Mouse (Mus musculus) left cerebral cortex, postnatal 36 days (tissue): Measurements from ENCODE around the gene Hs3st6. TPM values are rescaled to one million over a fixed set of nuclear protein-coding genes. Genes with fewer than 3 reads are reported as not detected.

Experiments used
- DNase-seq, 2 experiments: peaks; one replicate each; pipeline ENCODE4 v3.0.0; 2021 to 2022; ENCODE audit warnings: low spot score in 2 of 2, mixed read lengths in 1 of 2
- intact Hi-C: fragments of 180-260 bp; cut with DNase I; formaldehyde crosslinking; loops from one replicate; pipeline ENCODE4 v1.15.1; 2025
- total RNA-seq, 2 experiments: library from RNA; stranded (reverse); gene quantifications; 2 replicates each; pipeline ENCODE4 v1.2.3; 2021

Hs3st6 gene
- total RNA-seq, 2 experiments from 2014 or later: 0.36 to 0.44 TPM

DNA sequence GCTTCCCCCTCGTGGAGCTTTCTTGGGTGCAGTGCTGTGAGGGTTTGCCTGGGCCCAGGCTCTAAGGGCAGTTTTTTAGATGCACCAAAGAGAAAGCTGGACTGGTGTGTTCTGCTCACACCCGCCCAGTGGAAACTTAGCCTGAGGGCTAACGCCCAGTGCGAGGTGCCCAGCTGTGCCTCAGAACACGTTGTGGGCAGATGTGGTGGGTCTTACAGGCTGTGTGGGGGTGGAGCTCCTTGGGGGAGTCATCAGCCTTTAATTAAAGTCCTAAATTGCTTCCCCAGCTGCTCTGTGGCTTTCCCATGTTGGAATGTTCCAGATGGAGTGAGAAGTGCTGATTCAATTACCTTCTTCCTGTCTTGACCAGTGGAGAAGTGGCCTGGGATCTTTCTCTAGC lies 8.3 kb downstream of the Hs3st6 start:
- intact Hi-C loops: no loop called here
- DNase-seq: no peak

DNA sequence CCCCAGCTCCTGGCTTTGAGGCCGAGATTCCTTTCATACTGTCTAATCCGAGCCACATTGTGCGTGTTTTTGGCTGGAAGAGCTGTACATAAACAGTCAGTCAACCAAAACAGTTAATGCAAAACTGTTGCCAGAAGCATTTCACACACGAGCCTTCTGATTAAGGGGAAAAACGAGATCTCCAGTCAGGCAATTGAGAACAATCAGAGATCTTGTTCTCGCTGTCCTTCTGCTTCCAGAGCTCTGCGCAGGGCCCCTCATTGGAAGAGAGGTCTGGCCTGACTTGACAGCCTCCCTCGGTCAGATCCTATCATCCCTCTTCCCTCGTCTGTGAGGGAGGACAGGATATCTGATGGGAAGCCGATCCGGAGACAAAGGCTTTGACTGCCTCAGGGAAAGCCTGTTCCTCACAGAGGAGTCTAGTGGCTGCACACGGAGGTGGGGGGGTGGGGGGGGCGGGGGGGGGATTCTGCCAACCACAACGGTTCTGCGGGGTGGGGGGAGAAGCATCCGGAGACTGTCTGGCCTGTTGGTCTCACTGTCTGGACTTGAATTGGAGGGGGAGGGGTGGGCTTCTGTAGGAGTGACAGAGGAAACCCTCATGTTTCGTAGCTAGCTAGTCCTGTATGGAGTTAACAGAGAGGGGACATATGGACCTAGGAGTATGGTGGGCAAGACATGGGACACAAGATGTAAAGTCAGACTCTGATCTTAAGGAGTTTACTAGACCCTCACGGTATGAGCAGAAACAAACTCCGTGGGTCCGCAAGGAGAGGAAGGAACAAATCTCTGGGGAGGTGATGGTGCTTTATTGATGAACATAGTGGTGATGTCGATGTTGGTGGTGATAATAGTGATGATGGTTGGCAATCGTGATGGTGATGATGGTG lies 12.5 kb downstream of the Hs3st6 start:
- intact Hi-C loops: no loop called here
- DNase-seq: no peak

DNA sequence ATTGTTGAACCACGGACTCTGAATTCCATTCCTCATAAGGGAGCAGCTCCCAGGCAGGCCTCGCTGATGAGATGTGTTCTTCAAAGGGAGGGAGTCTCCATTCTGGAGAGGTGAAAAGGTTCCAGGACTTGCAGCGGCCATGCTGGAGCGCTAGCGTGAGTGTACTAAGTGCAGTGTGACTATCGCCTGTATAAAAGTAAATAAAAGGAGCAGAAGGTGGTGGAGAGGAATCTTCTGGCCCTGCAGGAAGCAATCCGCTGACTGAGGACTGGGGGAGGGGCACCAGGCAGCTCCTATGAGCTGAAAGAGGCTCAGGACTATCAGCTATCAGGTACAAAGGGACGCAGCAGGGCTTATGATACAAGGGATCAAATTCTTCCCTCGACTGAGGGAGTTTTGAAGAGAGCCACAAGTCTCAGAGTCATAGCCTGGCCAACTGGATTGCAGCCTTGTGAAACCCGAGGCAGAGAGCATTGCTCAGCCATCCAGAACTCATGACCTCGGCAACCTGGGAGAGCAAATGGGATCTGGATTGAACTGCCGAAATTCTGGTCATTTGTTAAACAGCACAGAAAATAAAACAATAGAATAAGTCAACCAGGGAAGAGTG lies 13.6 kb downstream of the Hs3st6 start:
- intact Hi-C loops: no loop called here
- no peak for DNase-seq

DNA sequence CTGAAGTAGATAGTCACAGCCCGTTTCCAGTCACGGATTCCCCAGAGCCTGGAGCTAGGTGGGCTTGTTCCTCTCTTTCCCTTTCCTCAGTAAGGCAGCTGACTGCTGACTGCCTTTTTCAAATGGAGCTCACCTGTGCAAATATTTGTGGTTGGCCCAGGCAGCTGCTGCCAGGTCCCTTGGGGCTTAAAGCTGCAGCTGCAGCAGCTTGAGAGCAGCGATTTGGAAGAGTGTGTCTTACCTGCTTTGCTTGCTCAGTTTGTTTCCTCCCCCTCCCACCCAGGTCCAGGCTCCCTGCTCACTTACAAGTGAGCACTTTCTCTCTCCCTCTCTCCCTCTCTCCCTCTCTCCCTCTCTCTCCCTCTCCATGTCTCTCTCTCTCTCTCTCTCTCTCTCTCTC lies 16.4 kb downstream of the Hs3st6 start:
- intact Hi-C loops: no loop called here
- no peak for DNase-seq

DNA sequence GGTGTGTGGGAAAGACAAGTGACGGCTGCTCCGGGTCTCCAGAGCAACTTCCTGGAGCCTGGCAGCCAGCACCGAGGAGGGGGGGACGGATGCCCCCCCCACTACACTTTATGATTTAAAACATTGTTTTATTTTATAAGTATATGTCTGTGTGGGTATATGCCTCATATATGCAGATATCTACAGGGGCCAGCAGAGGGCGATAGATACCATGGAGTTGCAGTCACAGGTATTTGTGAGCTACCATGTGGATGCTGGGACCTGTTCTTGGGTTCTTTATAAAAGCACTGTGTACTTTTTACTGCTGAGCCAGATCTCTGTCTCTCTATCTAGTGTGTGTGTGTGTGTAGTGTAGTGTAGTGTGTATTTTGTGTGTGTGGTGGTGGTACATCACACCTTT lies 20.5 kb downstream of the Hs3st6 start:
- DNase-seq: no peak
- intact Hi-C loops: no loop called here

DNA sequence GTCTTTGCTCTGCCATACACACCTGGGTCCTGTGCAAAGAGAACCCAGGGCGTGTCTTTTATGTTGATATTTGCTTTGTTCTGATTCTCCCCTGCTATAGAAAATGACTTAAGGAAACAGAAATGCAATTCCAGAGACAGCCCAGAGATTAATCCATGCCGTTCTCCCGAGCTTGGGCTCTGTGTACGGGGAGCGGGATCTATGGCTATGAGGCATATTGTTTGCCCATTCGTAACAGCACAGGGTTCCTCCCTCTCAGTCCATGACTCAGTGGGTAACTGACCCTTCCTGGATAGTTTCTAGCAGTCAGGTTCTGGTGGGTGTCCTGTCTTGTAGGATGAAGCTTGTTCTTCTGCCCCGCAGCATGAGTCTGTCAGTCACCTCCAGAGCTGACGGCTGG lies 22.4 kb downstream of the Hs3st6 start:
- no peak for DNase-seq
- intact Hi-C loops: no loop called here

DNA sequence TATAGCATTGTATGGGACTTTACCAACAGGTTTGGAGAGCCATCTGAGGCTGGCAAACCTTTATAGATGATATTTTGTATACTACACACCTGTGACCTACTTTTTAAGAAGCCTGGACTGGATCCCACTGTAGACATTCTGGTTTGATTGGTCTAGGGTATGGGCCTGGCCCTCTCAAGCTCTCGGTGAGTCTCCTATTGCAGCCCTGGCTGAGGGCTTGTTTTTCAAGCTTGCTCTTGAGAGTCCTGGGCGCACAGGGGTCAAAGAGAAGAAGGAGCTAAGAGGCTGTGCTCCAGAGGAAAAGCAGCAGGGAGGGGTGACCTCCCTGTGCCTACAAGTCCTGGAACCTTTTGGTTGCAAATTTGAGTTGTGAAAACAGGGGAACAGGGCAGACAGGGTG lies 24.3 kb downstream of the Hs3st6 start:
- intact Hi-C loops: no loop called here
- no peak for DNase-seq

DNA sequence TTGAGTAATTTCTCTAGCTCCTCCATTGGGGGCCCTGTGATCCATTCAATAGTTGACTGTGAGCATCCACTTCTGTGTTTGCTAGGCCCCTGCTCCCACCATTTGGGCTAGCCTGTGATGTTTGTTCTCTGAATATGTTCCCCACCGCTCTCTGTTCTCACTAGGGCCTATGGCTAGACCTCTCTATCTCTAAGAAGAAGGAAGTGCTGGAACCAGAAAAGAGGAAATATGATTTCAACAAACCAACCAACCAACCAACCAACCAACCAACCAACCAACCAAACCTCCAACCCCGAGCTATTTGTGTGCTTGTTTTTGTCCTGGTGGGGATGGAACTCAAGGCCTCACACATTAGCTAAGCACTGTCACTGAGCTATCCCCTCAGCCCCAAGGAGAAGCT lies 28.0 kb downstream of the Hs3st6 start:
- DNase-seq: no peak
- intact Hi-C loops: no loop called here

DNA sequence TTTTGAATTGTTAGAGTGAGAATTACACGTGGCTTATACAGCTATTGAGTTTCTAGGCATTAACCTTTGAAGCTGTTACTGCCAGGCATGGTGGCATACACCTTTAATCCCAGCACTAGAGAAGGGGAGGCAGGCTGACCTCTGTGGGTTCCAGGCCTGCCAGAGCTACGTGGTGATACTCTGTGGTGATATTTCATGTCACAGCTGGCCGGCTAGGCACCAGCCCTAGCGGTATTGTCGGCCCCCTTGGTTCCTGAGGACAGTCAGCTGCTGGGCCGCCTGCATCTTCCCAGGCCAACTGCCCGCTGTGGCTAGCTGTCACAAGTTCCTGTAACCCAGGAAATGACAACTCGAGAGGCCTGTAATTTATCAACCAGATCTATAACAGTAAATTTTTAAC lies 39.4 kb downstream of the Hs3st6 start:
- intact Hi-C loops: no loop called here
- no peak for DNase-seq

DNA sequence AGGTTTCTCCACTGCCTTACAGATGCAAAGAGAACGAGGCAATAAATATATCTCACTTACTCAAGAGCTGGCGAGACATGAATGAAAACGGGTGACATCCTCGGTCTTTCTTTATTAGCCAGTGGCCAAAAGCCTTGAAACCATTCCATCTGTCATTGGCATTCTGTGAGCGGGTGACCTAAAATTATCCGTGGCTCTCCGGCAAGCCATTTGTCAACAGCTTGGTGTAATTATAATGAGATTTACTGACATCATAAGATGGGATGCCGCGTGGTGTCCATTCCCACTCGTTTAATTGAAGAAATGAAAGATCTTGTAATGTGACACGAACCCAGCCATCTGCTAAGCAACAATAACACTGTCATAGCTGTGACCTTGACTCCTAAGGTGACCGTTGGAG lies 42.0 kb downstream of the Hs3st6 start:
- intact Hi-C loops: no loop called here
- DNase-seq: no peak

DNA sequence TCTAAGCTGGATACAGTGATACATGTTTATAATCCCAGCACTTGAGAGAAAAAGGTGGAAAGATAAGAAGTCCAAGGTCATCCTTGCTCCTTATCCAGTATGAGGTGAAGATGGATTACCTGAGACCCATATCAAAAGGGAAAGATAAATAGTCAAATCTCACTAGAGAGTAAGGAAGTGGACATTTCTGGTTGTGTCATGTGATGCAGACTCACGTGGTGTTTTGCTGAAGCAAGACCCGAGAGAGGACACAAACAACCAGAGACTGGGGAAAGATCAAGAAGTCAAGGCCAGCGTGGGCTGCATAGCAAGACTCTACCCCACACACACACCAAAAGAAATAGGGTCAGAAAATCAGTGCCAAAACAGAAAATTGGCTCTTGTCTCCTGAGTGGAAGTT lies 44.2 kb downstream of the Hs3st6 start:
- intact Hi-C loops: no loop called here
- no peak for DNase-seq

DNA sequence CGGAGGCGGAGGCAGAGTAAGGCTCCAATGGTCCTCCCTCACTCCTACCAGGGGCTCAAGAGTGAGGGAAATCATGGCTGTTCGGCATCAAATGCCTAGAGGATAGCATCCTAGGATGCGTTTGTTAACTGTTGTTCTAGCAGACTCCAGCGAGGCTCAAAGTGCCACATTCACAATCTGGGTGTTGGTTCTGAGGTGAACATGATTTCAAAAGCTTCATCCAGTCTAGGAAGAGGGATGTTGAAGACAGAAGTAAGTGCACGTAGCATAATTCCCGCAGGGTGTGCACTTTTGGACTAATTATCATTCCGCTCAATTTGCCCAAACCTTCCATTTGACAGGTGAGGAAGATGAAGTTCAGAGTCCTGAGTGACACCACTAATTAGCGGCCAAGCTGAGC lies 45.4 kb downstream of the Hs3st6 start:
- intact Hi-C loops: no loop called here
- DNase-seq: no peak

DNA sequence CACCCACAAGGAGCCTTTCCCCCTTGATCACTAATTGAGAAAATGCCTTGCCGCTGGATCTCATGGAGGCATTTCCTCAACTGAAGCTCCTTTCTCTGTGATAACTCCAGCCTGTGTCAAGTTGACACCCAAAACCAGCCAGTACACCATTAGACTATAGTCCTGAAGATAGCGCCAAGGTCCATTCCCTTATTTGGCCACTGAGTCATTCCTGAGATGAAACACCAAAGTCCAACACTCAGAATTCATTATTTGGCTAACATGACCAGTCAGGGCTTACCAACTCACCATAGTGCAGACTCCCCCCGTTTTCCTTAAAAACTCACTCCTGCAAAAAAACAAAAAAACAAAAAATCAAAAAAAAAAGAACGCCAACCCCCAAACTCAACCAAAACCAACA lies 46.7 kb downstream of the Hs3st6 start:
- intact Hi-C loops: no loop called here
- DNase-seq: no peak

DNA sequence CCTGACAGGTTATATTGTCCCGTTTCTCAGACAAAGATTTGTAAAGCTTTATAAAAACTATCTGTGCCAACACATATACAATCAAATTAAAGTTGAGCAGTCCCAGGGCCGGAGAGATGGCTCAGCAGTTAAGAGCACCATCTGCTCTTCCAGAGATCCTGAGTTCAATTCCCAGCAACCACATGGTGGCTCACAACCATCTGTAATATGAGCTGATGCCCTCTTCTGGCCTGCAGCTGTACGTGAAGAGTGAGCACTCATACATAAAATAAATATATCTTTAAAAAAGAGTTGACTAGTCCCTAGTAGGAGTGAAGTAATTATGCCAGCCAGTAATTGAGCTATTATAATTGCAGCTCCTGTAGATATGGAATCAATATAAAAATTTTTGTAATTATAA lies 47.7 kb downstream of the Hs3st6 start:
- intact Hi-C loops: loop anchor here (5.0 kb wide), 1 partner anchor 43 kb away; no protein-coding TSS in a partner anchor

DNA sequence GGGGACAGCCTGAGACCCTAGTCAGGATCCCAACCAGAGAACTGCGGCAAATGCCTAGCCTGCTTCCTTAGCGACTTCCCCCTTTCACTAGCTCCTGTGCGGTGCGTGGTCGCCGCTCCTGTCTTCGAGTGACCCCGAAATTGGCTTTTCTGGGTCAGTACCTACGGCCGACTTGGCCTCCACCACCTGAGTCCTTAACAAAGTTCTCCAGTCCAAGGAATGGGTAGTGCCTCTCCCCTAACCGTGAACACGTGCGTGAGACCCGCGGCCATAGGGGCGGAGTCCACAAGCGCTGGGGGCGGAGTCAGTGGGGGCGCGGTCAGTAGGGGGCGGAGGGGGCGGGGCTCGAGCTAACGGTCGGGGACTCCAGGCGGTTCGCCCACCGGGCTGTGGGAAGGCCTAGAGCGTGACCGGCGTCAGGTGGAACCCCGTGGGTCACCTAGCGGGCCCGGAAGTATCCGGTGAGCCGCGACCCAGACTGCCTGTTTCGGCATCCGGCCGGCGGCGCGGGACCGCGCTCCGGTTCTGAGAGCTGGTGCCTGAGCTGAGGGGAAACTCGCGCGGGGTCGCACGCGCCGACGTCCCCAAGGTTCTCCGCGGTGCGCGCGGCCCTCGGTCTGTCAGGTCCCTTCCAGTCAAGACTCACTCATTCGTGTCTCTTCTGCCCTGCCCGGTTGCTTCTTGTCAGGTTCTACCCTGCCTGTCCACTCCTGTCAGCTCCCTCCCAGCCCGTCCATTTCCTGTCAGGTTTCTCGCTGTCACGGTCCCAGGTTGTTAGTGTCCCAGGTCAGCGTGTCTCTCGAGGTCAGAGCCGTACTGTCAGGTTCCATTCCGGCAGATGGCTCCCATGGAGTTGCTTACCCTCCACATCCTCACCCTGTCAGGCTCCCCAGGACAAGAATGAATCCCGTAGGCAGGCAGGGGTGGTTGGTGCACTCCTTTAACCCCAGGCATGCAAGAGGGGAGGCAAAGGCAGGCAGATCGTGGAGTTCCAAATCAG lies 51.5 kb downstream of the Hs3st6 start, which contains the start of gene Meiob:
TSS of gene Meiob (plus strand) at position 338 of the 1,000 bp plus-strand sequence.
- peak; percentile 5 to 10 for DNase-seq
- intact Hi-C loops: loop anchor here (5.0 kb wide), 1 partner anchor 47 kb away; no protein-coding TSS in a partner anchor

More for the DNA sequence above, 47.7 kb downstream of the Hs3st6 start:
- no peak for DNase-seq

Other genes starting within 250 kb of the Hs3st6 start
- gene Traf7, start 225.1 kb upstream of the Hs3st6 start, total RNA-seq: 10 to 100 TPM; 69.6 to 95.6 TPM
- gene Rab26, start 218.8 kb upstream of the Hs3st6 start, total RNA-seq: 10 to 100 TPM; 51.0 to 51.3 TPM
- gene Pkd1, start 203.2 kb upstream of the Hs3st6 start, total RNA-seq: 10 to 100 TPM; 62.7 to 85.4 TPM
- 100 to 1,000 TPM; 116 to 157 TPM for gene Tsc2, start 120.4 kb upstream of the Hs3st6 start, total RNA-seq
- gene Nthl1, start 120.3 kb upstream of the Hs3st6 start, total RNA-seq: 1 to 10 TPM; 4.2 to 6.6 TPM
- gene Slc9a3r2, start 102.7 kb upstream of the Hs3st6 start, total RNA-seq: 10 to 100 TPM; 51.0 to 51.2 TPM
- gene Npw, start 94.5 kb upstream of the Hs3st6 start, total RNA-seq: 1 to 10 TPM; 1.1 to 1.3 TPM
- gene Zfp598, start 83.3 kb upstream of the Hs3st6 start, total RNA-seq: 10 to 100 TPM; 30.5 to 45.1 TPM
- gene Syngr3, start 63.0 kb upstream of the Hs3st6 start, total RNA-seq: 100 to 1,000 TPM; 179 to 200 TPM
- 10 to 100 TPM; 18.2 TPM for gene Gfer, start 56.8 kb upstream of the Hs3st6 start, total RNA-seq
- gene Noxo1, start 56.8 kb upstream of the Hs3st6 start, total RNA-seq: 1 to 10 TPM; 2.1 to 2.9 TPM
- gene Tbl3, start 45.3 kb upstream of the Hs3st6 start, total RNA-seq: 10 to 100 TPM; 26.9 to 29.6 TPM
- not detected for gene Rnf151, start 34.9 kb upstream of the Hs3st6 start, total RNA-seq
- 100 to 1,000 TPM; 291 to 312 TPM for gene Rps2, start 34.9 kb upstream of the Hs3st6 start, total RNA-seq
- gene Ndufb10, start 28.5 kb upstream of the Hs3st6 start, total RNA-seq: 100 to 1,000 TPM; 193 to 210 TPM
- gene Rpl3l, start 25.2 kb upstream of the Hs3st6 start, total RNA-seq: under 1 TPM; 0.39 to 0.57 TPM
- gene Msrb1, start 16.3 kb upstream of the Hs3st6 start, total RNA-seq: 10 to 100 TPM; 36.4 to 46.7 TPM
- not detected for gene Meiob, start 51.3 kb downstream of the Hs3st6 start, total RNA-seq
- 100 to 1,000 TPM; 134 to 153 TPM for gene Hagh, start 87.2 kb downstream of the Hs3st6 start, total RNA-seq
- 10 to 100 TPM; 18.0 to 20.5 TPM for gene Fahd1, start 97.4 kb downstream of the Hs3st6 start, total RNA-seq
- not detected for gene Igfals, start 113.0 kb downstream of the Hs3st6 start, total RNA-seq
- gene Nubp2, start 133.4 kb downstream of the Hs3st6 start, total RNA-seq: 10 to 100 TPM; 31.4 to 34.8 TPM
- gene Spsb3, start 133.7 kb downstream of the Hs3st6 start, total RNA-seq: 10 to 100 TPM; 56.4 to 63.7 TPM
- gene Eme2, start 142.1 kb downstream of the Hs3st6 start, total RNA-seq: 10 to 100 TPM; 47.4 to 60.0 TPM
- 10 to 100 TPM; 61.8 to 74.6 TPM for gene Mrps34, start 142.1 kb downstream of the Hs3st6 start, total RNA-seq
- 10 to 100 TPM; 41.4 to 54.3 TPM for gene Nme3, start 143.5 kb downstream of the Hs3st6 start, total RNA-seq
- 100 to 1,000 TPM; 363 to 396 TPM for gene Mapk8ip3, start 184.0 kb downstream of the Hs3st6 start, total RNA-seq
- gene Jpt2, start 207.7 kb downstream of the Hs3st6 start, total RNA-seq: 1 to 10 TPM; 4.8 to 5.7 TPM